Mouse (Mus musculus) adrenal gland, adult 8-10 months (tissue): ENCODE results near the gene Sel1l3. TPM values are rescaled to one million over a fixed set of nuclear protein-coding genes. Genes with fewer than 3 reads are reported as not detected.

ENCODE experiments used
- DNase-seq: peaks from one replicate; pipeline ENCODE4 v3.0.0; 2022
- total RNA-seq, 4 experiments: library from RNA; stranded (reverse); gene quantifications; 2 replicates each; pipeline ENCODE4 v1.2.4; 2022

Sel1l3 gene
- total RNA-seq, 4 experiments from 2014 or later: 1.5 to 3.9 (median 2.1) TPM

- DNase-seq: no peak
Observed at GRCm38 (mm10) chr5:53087452-53087851, 126.3 kb downstream of the Sel1l3 start.

DNA sequence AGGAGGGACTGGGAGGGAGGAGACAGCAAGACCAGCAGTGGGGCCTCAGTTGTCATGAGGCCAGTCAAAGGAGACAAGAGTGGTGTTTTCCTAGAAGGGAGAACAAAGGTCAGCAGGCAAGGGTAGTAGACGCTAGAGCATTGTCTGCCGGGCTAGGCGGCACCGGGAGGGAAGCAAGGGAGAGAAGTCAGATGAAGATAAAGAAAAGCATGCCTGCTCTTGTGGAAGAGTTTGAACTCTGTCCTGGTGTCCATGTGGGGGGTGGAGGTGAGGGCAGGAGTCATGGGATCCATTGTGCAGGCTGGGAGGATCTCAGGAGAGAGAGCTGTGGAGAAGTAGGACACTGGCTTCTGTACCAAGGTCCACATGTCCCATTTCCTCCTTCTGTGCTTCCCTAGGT lies 135.3 kb downstream of the Sel1l3 start:
- no peak for DNase-seq

- no peak for DNase-seq
Observed at GRCm38 (mm10) chr5:53074553-53074952, 139.2 kb downstream of the Sel1l3 start.

DNA sequence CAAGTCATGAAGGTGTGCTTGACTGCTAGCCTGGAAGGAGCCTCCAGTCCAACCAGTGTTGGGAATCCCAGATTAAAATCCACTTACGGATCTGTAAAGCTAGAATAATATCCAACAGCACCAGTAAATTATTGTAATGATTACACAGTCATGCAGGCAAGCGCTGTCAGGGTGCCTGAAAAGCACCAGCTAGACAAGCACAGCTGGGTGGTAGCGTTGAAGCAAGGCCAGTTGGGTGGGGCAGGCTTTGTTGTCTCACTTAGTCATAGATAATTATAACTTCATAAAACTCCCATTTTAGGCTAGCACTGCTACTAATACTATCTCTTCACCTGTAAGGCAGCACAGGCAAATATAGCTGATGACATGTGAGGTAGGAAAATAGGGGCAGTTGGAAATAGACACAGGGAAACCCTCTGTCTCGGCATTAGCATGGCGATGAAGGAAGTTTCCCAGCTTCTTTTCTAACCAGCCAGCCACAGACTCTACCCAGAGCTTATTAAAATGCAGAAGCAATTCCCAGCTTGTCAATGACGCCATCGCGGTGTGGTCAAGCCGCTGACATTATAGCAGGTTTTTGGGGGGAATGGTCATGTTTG lies 152.1 kb downstream of the Sel1l3 start:
- no peak for DNase-seq

Other genes starting within 250 kb of the Sel1l3 start
- gene Slc34a2, start 175.8 kb downstream of the Sel1l3 start, total RNA-seq: not detected
- 10 to 100 TPM; 55.6 to 62.9 (median 59.5) TPM for gene Smim20, start 53.2 kb upstream of the Sel1l3 start, total RNA-seq